Mouse (Mus musculus) lung, postnatal 0 days (tissue): ENCODE results near the gene H2-M5. TPM values are rescaled to one million over a fixed set of nuclear protein-coding genes. Genes with fewer than 3 reads are reported as not detected.

Source experiments
- ATAC-seq: fragments of 200-750 bp; cut with Nextera tagmentation; 2 replicates; pipeline ENCODE4 v1.8.0; 2017; ENCODE audit warnings: moderate library complexity
- DNase-seq: peaks from one replicate; pipeline ENCODE4 v3.0.0-alpha.2; 2016; ENCODE audit warnings: low spot score
- H3K27ac ChIP-seq: fragments of 300-500 bp; sonication (generic); 2 replicates; pipeline ENCODE4 v1.5.1; 2014; ENCODE audit warnings: antibody characterized with exemption, mild to moderate bottlenecking, low read length, mixed read lengths
- H3K27me3 ChIP-seq: fragments of 300-500 bp; sonication (generic); replicated peaks from 2 replicates; pipeline ENCODE4 v1.6.1; 2014; ENCODE audit warnings: low read length, mixed read lengths; ENCODE audit not compliant: insufficient read depth
- H3K36me3 ChIP-seq: fragments of 300-500 bp; sonication (generic); 2 replicates; pipeline ENCODE4 v1.6.1; 2014; ENCODE audit warnings: low read length, mixed read lengths; ENCODE audit not compliant: insufficient read depth
- H3K4me1 ChIP-seq: fragments of 300-500 bp; sonication (generic); 2 replicates; pipeline ENCODE4 v1.6.1; 2014; ENCODE audit warnings: antibody characterized with exemption, low read depth, low read length, mixed read lengths; ENCODE audit not compliant: insufficient read depth
- H3K4me2 ChIP-seq: fragments of 300-500 bp; sonication (generic); replicated peaks from 2 replicates; pipeline ENCODE4 v1.6.1; 2014; ENCODE audit warnings: low read depth, mild to moderate bottlenecking, low read length, moderate library complexity, mixed read lengths
- H3K4me3 ChIP-seq: fragments of 300-500 bp; sonication (generic); 2 replicates; pipeline ENCODE4 v1.5.1; 2014; ENCODE audit warnings: low read depth, low read length
- H3K9ac ChIP-seq: fragments of 300-500 bp; sonication (generic); replicated peaks from 2 replicates; pipeline ENCODE4 v1.6.1; 2014; ENCODE audit warnings: low read depth, mild to moderate bottlenecking
- H3K9me3 ChIP-seq: fragments of 300-500 bp; sonication (generic); 2 replicates; pipeline ENCODE4 v1.6.1; 2016; ENCODE audit warnings: low read length, mixed read lengths
- CTCF ChIP-seq: IDR thresholded peaks from 2 replicates; pipeline ENCODE4 v1.5.1; 2016; ENCODE audit warnings: antibody characterized with exemption, mild to moderate bottlenecking
- EP300 ChIP-seq: IDR thresholded peaks from 2 replicates; pipeline ENCODE4 v1.6.1; 2016; ENCODE audit warnings: antibody characterized with exemption, mild to moderate bottlenecking, control low read depth
- WGBS: fragments of 180-500 bp; shearing (Covaris S2); extraction: QIAGEN DNeasy Blood & Tissue Kit; methylation state at CpG from one replicate; pipeline ENCODE4 v1.1.7; 2014; 5-methylcytosine and 5-hydroxymethylcytosine counted together
- polyA plus RNA-seq: library from polyadenylated mRNA; unstranded; fragments of >200 nt; fragmentation: Nextera tagmentation; extraction: Ambion mirVana; gene quantifications from 2 replicates; pipeline ENCODE4 v1.2.1, GENCODE M21; 2015

H2-M5 gene
- polyA plus RNA-seq, 1 experiment from 2014 or later: 0.13 TPM

DNA sequence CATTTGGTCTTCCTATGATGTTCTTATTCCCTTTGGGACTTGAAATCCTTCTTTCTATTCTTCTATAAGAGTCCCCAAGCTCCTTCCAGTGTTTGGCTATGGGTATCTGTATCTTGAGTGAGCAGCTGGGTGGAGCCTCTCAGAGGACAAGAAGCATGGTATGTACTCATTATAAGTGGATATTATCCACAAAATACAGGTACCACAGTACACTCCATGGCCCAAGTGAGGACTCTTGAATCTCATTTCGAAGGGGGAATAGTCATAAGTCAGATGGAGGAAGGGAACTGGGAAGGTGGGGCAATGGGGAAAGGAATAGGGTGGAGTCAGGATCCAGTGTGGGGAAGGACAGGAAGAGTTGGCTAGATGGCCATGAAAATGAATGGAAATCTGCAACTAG lies 36.3 kb downstream of the H2-M5 start:
- Histone ChIP-seq H3K36me3 (0 out of 2 replicates have a peak, but pooled peaks cover 7% of the 10 kb centered on the region), H3K27ac (no peak overlapping the region), H3K4me1 (peaks cover 9% of the 10 kb centered on the region; the same call in 1 of the 2 replicates), H3K27me3 (no peaks in the 10 kb centered on the region), H3K4me3 (no peak overlapping the region), H3K4me2 (no peak overlapping the region), H3K9me3 (no peaks in the 10 kb centered on the region), H3K9ac (no peak overlapping the region)
- TF ChIP-seq EP300 (peak; percentile 94), CTCF (no peak)
- 60% methylated on average over 1 of the region's 1 CpGs for WGBS
- peak; percentile 50 for DNase-seq
- ATAC-seq: peak; percentile 10; the same call in 1 of the 2 replicates

DNA sequence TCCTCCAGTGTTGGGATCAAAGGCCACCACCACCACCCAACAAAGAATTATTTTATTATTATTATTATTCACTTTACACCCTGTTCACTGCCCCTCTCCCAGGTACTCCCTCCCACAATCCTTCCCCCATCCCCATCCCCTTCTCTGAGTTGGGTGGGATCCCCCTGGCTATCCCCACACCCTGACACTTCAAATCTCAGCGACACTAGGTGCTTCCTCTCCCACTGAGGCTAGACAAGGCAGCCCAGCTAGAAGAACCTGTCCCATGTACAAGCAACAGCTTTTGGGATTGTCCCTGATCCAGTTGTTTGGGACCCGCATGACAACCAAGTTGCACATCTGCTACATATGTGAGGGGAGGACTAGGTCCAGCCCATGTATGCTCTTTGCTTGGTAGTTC lies 36.7 kb downstream of the H2-M5 start:
- ATAC-seq: no peak
- Histone ChIP-seq H3K4me1 (peaks cover 8% of the 10 kb centered on the region; the same call in 1 of the 2 replicates), H3K9me3 (no peaks in the 10 kb centered on the region), H3K36me3 (0 out of 2 replicates have a peak, but pooled peaks cover 7% of the 10 kb centered on the region), H3K27me3 (no peaks in the 10 kb centered on the region), H3K9ac (no peak overlapping the region), H3K4me2 (no peak overlapping the region), H3K27ac (no peak overlapping the region), H3K4me3 (no peak overlapping the region)
- TF ChIP-seq CTCF (no peak), EP300 (no peak)
- no peak for DNase-seq
- 88% methylated on average over 2 of the region's 2 CpGs for WGBS

DNA sequence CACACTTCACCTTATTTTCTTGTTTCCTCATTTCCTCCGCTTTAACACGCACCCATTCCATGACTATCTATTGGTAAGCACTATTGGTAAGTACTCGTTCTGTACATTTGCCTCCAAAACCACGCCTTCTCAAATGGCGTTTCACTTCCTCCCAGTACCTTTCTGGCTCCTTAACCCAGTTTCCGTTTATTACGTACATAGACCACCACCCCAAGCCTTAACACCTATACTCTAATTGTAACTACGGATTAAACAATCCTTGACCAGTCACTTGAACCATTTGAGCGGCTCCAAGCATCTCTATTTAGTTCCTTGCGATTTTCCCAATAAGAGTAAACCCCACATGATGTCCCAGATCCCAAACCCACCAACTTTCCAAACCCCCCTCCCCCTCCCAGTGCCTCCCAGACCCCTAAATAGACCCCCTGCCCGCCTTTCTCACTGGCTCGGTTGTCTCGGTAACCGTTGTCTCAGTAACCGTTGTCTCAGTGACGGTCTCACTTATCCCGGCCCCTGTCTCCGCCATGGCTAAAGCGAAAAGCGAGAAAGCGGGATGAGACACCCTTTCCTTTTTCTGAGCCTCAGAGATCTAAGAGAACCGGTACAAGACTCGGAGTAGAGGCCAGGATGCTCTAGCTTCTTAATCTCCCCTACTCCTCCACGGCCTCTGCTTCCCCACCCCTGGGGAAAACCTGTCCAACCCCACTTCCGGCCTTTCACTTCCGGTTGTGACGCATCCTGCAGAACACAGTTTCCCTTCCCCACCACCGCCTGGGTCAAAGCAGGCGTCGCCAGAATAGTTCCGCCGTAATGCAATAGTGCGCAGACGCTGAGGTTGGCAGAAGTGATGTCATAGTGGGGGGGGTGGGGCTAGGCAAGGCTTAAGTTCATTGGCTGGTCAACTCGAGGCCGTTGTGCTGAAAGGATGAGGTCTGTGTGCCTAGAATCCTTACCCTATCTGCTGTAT lies 38.1 kb downstream of the H2-M5 start, which contains the start of gene Ppp1r11:
Ppp1r11 (minus strand) TSS at position 761 of the 967 bp plus-strand sequence.
- peak; percentile 99 for DNase-seq
- Histone ChIP-seq H3K27ac (peak within 1 kb of the TSS; percentile 84), H3K4me2 (peak within 1 kb of the TSS; percentile 58), H3K9ac (peak within 1 kb of the TSS; percentile 73), H3K4me1 (peaks cover 11% of the 10 kb centered on the region; the same call in 1 of the 2 replicates), H3K27me3 (no peaks in the 10 kb centered on the region), H3K9me3 (no peaks in the 10 kb centered on the region), H3K4me3 (peak within 1 kb of the TSS; percentile 65), H3K36me3 (0 out of 2 replicates have a peak, but pooled peaks cover 7% of the 10 kb centered on the region)
- TF ChIP-seq CTCF (no peak), EP300 (peak; percentile 68; the same call in 1 of the 2 replicates)
- WGBS: 2% methylated on average over 36 of the region's 36 CpGs
- ATAC-seq: peak; percentile 98

DNA sequence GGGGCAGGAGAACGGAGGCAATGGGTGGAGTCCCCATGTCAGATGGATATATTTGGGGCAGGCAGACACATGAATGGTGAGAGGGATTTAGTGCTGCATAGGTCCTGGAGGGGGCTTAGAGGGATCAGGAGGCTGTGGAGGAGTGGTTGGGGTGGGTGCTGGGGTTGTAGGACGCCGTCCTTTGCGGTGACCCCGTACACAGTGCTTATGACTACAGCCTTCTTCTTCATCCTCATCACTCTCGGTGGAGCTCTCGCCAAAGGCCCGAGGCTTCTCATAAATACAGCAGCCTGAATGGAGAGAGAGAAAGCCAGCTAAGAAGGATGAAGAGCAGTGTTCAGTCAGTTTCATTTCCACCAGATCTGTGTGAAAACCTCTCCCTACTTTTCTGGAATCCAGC lies 40.1 kb downstream of the H2-M5 start:
- Histone ChIP-seq H3K4me2 (no peak overlapping the region), H3K36me3 (no peaks in the 10 kb centered on the region), H3K27ac (no peak overlapping the region), H3K4me1 (peaks cover 11% of the 10 kb centered on the region; the same call in 1 of the 2 replicates), H3K27me3 (peaks cover 10% of the 10 kb centered on the region; the same call in 1 of the 2 replicates), H3K9ac (no peak overlapping the region), H3K4me3 (no peak overlapping the region), H3K9me3 (no peaks in the 10 kb centered on the region)
- ATAC-seq: no peak
- TF ChIP-seq EP300: no peak
- no peak for TF ChIP-seq CTCF
- DNase-seq: no peak
- WGBS: 89% methylated on average over 8 of the region's 8 CpGs

DNA sequence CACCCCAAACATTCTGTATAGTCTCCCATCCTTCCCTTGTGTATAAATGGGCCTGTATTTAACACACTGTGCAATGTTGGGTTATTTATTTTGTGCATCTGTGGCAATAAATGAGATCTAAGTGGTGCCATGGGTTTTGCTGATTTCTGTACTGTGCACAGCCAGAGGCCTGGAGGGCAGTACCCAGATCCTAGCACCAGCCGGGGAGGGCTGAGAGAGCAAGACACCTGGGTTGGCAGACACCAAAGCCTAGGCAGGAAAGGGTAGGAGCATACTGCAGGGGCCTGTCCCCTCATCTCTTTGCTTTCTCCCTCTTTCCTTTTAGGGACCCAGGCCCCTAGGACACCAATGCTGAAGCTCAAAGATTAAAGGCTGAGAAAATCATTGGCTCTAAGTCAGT lies 41.1 kb downstream of the H2-M5 start:
- 73% methylated on average over 1 of the region's 1 CpGs for WGBS
- Histone ChIP-seq H3K27me3 (peaks cover 15% of the 10 kb centered on the region; the same call in 1 of the 2 replicates), H3K4me2 (no peak overlapping the region), H3K4me1 (peaks cover 11% of the 10 kb centered on the region; the same call in 1 of the 2 replicates), H3K9me3 (no peaks in the 10 kb centered on the region), H3K4me3 (no peak overlapping the region), H3K27ac (no peak overlapping the region), H3K36me3 (no peaks in the 10 kb centered on the region), H3K9ac (no peak overlapping the region)
- ATAC-seq (no peak), DNase-seq (no peak)
- TF ChIP-seq CTCF: no peak
- no peak for TF ChIP-seq EP300
